In genomic region chr2:164022104-164022503, GRCm38 (mm10) we compare ENCODE assay signal across 16 mouse cellular contexts. TPM values are rescaled to one million over a fixed set of nuclear protein-coding genes. Genes with fewer than 3 reads are reported as not detected.
"Had no signal": no experiment of that assay in that cellular context is flagged by ENCODE, and none has a peak within 500 bp of the region (broad histone marks: within the 10 kb centered on the region; RNA-seq: fewer than 3 reads in every experiment).

No protein-coding gene starts in this region.

- DNase-seq: lung, embryonic 14.5 days; retina, postnatal 1 day; right cerebral cortex, adult 18-20 months; right cerebral cortex, postnatal 25 days; right cerebral cortex, postnatal 4 days; spleen, adult 18-20 months; thymus, adult 18-20 months; thymus, postnatal 14 days; thymus, postnatal 36 days had no signal

- H3K4me2 ChIP-seq: lung, embryonic 14.5 days; midbrain, embryonic 11.5 days; midbrain, embryonic 13.5 days; midbrain, embryonic 15.5 days; neural tube, embryonic 12.5 days had no signal

- H3K4me3 ChIP-seq: megakaryocyte, embryonic 14.5 days; midbrain, embryonic 13.5 days; midbrain, embryonic 15.5 days; neural tube, embryonic 12.5 days had no signal

- H3K27ac ChIP-seq: liver, embryonic 14.5 days; midbrain, embryonic 13.5 days; midbrain, embryonic 15.5 days; neural tube, embryonic 12.5 days had no signal

- H3K9me3 ChIP-seq: megakaryocyte, embryonic 14.5 days; midbrain, embryonic 13.5 days; midbrain, embryonic 15.5 days; neural tube, embryonic 12.5 days had no signal

- ATAC-seq: midbrain, embryonic 13.5 days; midbrain, embryonic 15.5 days had no signal

- H3K4me1 ChIP-seq: midbrain, embryonic 13.5 days; midbrain, embryonic 15.5 days; neural tube, embryonic 12.5 days had no signal

- H3K27me3 ChIP-seq: midbrain, embryonic 13.5 days; midbrain, embryonic 15.5 days; neural tube, embryonic 12.5 days had no signal

- H3K9ac ChIP-seq: liver, embryonic 14.5 days; lung, embryonic 14.5 days; midbrain, embryonic 13.5 days; midbrain, embryonic 15.5 days; neural tube, embryonic 12.5 days had no signal

RNA-seq across cellular contexts. Expression of gene Pabpc1l, which starts 3.1 kb away (rescaled TPM):
- total RNA-seq: monocyte, adult 5-6 weeks had no signal
